In genomic region chr10:42170889-42171347, GRCm38 (mm10) we compare ENCODE assay signal across 11 mouse cellular contexts.
DNase-seq lines count a peak whose midpoint lies in the region; ATAC-seq lines count a peak whose summit lies in the region.
"Had no signal": no experiment of that assay in that cellular context is flagged by ENCODE, and none has a peak within 500 bp of the region (broad histone marks: within the 10 kb centered on the region; RNA-seq: fewer than 3 reads in every experiment).

No protein-coding gene starts in this region.

- no peak for ATAC-seq in limb, embryonic 12.5 days (ENCODE audit: insufficient number of reproducible peaks, insufficient read depth, low FRiP score, low TSS enrichment, low read depth)
- no peak for ATAC-seq in erythroid progenitor cell, adult 5-6 weeks (replicated peaks; ENCODE audit: low FRiP score, poor library complexity, severe bottlenecking)
- ATAC-seq: forebrain, postnatal 0 days; liver, embryonic 12.5 days had no signal

- DNase-seq in ES-CJ7 (ENCODE audit: low read depth, low spot score): peak; percentile 48
- peak; percentile 48 for DNase-seq in NIH3T3 (ENCODE audit: low read depth)
- DNase-seq in gastrocnemius, adult 8-10 months (ENCODE audit: low spot score in 2 of 2): peak; percentile 42 to 57
- no peak for DNase-seq in spleen, postnatal 14 days (ENCODE audit: low spot score in 2 of 2)
- no peak for DNase-seq in B cell, adult 2 months
- DNase-seq: cerebellum, adult 11-12 months; forebrain, postnatal 0 days; kidney, adult 2 months had no signal

- H3K36me3 ChIP-seq in limb, embryonic 12.5 days: no peaks in the 10 kb centered on the region
- H3K36me3 ChIP-seq: liver, embryonic 12.5 days had no signal

- no peak overlapping the region for H3K4me3 ChIP-seq in limb, embryonic 12.5 days (replicated peaks)
- H3K4me3 ChIP-seq: liver, embryonic 12.5 days had no signal

- no peak overlapping the region for H3K27ac ChIP-seq in limb, embryonic 12.5 days
- H3K27ac ChIP-seq: liver, embryonic 12.5 days had no signal

- no peaks in the 10 kb centered on the region for H3K27me3 ChIP-seq in limb, embryonic 12.5 days

- H3K4me1 ChIP-seq in limb, embryonic 12.5 days (replicated peaks): peaks cover 21% of the 10 kb centered on the region

- no peak overlapping the region for H3K9ac ChIP-seq in limb, embryonic 12.5 days (replicated peaks)
- H3K9ac ChIP-seq: forebrain, postnatal 0 days; liver, embryonic 12.5 days had no signal

- H3K4me2 ChIP-seq in limb, embryonic 12.5 days: 0 out of 2 replicates have a peak overlapping the region, but pooled peaks have one; percentile 10
- H3K4me2 ChIP-seq: liver, embryonic 12.5 days had no signal

- H3K9me3 ChIP-seq in limb, embryonic 12.5 days: no peaks in the 10 kb centered on the region
- H3K9me3 ChIP-seq: liver, embryonic 12.5 days had no signal

- 3% methylated on average over 5 of the region's 5 CpGs for WGBS in limb, embryonic 12.5 days

Comparison
In these comparisons a context has a peak if more than half of its experiments do, and no peak if none do; other contexts are left out.
1. DNase-seq: peak in ES-CJ7 (single experiment), NIH3T3 (single experiment) and gastrocnemius, adult 8-10 months (2 of 2); none in spleen, postnatal 14 days (0 of 2) and B cell, adult 2 months (0 of 2).